Mouse (Mus musculus) G1E-ER4 (cell line): ENCODE results near the gene Gm3854. TPM values are rescaled to one million over a fixed set of nuclear protein-coding genes. Genes with fewer than 3 reads are reported as not detected.

ENCODE experiments used
- GATA1 ChIP-seq: IDR thresholded peaks from one replicate; pipeline ENCODE4 v1.8.0; 2012; ENCODE audit warnings: low read length, inconsistent platforms
- polyA plus RNA-seq: library from polyadenylated mRNA; stranded (reverse); fragments of >175 nt; gene quantifications from 2 replicates; pipeline ENCODE4 v1.2.3, GENCODE M21; 2012

Gene Gm3854
- not detected in 2 replicates for polyA plus RNA-seq

GRCm38 (mm10) chr7:6343501-6344071 is at the start of gene Gm3854:
Gene Gm3854 (plus strand): TSS chr7:6343759.
- TF ChIP-seq GATA1: no peak

- TF ChIP-seq GATA1: no peak
Observed at GRCm38 (mm10) chr7:6330458-6331232, 12.9 kb upstream of the Gm3854 start.

- TF ChIP-seq GATA1: no peak
Observed at GRCm38 (mm10) chr7:6331233-6331956, 12.2 kb upstream of the Gm3854 start, which contains the start of gene Zfp583. Gene Zfp583 (minus strand): TSS chr7:6331285.

GRCm38 (mm10) chr7:6339865-6340264 is 3.7 kb upstream of the Gm3854 start:
- TF ChIP-seq GATA1: no peak

GRCm38 (mm10) chr7:6344124-6344523 is 565 bp downstream of the Gm3854 start:
- TF ChIP-seq GATA1: no peak

GRCm38 (mm10) chr7:6358121-6358520 is 14.6 kb downstream of the Gm3854 start:
- TF ChIP-seq GATA1: no peak

GRCm38 (mm10) chr7:6358937-6359590 is 15.5 kb downstream of the Gm3854 start:
- no peak for TF ChIP-seq GATA1

- no peak for TF ChIP-seq GATA1
Observed at GRCm38 (mm10) chr7:6360477-6361060, 17.0 kb downstream of the Gm3854 start.

GRCm38 (mm10) chr7:6361756-6362155 is 18.2 kb downstream of the Gm3854 start:
- no peak for TF ChIP-seq GATA1

GRCm38 (mm10) chr7:6362268-6363046 is 18.9 kb downstream of the Gm3854 start:
- no peak for TF ChIP-seq GATA1

GRCm38 (mm10) chr7:6363047-6363488 is 19.5 kb downstream of the Gm3854 start, which contains the start of gene Zfp78:
Gene Zfp78 (plus strand): TSS chr7:6363280.
- no peak for TF ChIP-seq GATA1

- TF ChIP-seq GATA1: no peak
Observed at GRCm38 (mm10) chr7:6364761-6365160, 21.2 kb downstream of the Gm3854 start.

- no peak for TF ChIP-seq GATA1
Observed at GRCm38 (mm10) chr7:6367185-6367584, 23.6 kb downstream of the Gm3854 start.

GRCm38 (mm10) chr7:6369460-6369859 is 25.9 kb downstream of the Gm3854 start:
- no peak for TF ChIP-seq GATA1
